Mouse (Mus musculus) MEL-GATA-1-ER (cell line): ENCODE data around the gene Snd1.

Source experiments
- DNase-seq: peaks from one replicate; pipeline ENCODE4 v3.0.0-alpha.2; 2012; ENCODE audit warnings: low read depth; ENCODE audit errors: extremely low read depth

Snd1 gene

DNA sequence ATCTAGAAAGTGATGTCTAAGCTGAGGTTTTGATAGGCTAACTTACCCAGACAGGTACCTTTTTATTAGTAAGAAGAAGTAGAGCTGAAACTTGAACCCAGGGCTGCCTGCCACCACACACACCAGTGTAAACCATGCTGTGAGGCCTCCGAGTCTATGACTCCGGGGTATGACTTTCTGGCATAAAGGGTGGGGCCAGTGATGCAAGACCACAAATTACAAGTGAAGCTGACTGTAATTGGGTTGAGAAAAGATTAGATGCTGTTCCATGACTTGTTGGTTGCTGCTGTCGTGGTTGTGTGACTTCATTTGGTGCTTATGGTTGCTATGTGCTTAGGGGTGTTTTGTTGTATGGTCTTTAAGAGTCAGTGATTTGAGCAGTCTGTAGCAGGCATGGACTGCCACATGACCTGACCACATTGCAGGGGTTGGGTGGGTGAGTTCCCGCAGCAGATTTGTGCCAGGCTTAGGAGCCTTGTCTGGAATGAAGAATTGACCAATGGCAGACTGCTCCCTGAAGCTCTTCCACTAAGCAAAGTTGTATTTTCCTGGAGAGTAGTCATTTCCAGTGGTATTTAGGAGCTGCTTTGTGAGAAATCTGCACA lies 7.9 kb downstream of the Snd1 start:
- no peak for DNase-seq

DNA sequence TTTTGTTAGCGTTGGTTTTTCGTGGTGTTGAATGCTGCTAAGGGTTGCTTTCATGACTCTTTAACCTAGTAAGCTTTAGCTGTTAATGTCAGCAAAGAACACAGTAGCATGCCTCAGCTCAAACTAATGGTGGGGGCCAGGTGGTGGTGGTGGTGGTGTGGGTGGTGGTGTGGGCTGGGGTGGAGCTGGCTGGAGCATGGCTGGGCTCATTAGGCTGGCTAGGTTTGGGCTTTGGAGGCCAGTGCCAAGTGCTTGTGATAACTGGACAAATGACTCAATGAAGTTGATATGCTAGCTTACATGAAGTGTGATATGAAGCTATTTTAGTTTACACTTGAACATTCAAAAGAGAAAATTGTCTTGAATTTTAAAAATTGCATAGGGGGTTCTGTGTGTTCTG lies 11.1 kb downstream of the Snd1 start:
- no peak for DNase-seq

DNA sequence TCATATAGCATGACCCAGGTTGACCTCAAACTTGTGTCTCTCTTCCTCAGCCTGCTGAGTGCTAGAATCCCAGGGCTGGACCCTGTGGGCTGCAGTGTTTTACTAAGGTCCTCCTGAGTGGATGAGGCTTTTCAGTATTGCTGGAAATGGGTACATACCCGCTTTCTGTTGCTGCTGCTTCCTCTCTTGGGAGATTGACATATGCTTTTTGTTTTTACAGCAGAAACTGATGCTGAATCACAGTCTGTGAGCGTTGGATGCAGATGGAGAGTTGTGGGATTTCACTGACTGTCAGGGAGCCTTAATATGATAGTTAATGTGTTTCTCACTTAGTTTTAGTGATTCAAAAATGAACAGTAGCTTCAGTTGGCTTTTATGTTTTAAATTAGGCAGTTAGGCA lies 11.5 kb downstream of the Snd1 start:
- DNase-seq = no peak

DNA sequence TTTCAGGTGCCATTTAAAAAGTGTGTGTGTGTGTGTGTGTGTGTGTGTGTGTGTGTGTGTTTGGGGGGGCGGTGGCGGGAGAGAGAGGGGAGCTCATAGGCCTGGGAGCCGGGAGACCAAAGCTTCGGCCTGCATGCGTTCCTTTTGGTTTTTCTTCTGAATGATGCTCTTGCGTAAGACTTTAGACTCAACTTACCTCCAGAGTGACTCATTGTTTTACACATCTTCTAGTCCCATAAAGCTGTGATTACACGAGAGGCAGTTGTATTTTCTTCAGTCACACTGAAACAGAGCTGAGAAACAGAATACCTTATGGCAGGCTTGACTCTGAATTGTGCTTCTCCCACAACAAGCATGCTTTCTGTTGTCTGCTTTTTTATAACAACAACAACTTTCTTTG lies 12.0 kb downstream of the Snd1 start:
- no peak for DNase-seq

GRCm38 (mm10) chr6:28488204-28488851 lies 13.4 kb downstream of the Snd1 start:
- DNase-seq = no peak

- no peak for DNase-seq
Observed at GRCm38 (mm10) chr6:28490612-28491011, 15.7 kb downstream of the Snd1 start.

DNA sequence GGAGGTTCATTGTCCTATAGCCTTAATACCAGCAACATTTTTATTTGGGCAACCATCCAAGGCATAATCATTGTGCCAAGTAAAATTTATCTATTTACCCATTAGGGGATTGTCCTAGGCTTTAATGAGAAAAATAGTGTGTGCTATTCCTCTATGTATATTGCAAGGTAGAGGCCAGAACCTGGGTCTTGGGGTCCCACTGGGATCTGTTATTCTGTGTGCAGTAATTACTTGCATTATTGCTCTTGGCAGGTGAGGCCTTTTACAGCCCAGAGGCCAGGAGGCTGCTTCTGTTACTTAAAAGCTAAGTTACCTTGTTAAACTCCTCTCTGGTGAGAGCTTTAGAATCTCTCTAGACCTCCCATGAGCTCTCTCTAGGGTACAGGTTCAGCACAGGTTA lies 16.3 kb downstream of the Snd1 start:
- DNase-seq = no peak

DNA sequence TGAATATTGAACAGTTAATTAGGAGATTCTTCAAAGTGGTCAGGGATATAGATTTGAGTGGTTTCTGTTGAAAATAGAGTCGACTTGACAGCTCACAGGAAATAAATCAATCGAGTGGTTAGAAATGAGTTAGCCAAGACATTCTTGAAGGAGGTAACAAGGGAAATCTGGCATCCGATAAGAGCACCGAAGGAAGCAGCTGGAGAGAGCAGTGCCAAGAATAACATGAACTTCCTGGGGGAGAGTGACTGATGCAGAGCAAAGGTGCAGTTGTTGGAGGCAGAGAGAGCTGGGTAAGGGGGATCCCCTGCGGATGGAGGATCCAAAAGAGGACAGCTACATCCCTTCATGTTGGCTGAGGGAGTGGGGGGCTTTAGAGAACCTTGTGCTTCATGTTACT lies 22.9 kb downstream of the Snd1 start:
- DNase-seq = peak; percentile 57

- no peak for DNase-seq
Observed at GRCm38 (mm10) chr6:28502576-28502975, 27.6 kb downstream of the Snd1 start.

DNA sequence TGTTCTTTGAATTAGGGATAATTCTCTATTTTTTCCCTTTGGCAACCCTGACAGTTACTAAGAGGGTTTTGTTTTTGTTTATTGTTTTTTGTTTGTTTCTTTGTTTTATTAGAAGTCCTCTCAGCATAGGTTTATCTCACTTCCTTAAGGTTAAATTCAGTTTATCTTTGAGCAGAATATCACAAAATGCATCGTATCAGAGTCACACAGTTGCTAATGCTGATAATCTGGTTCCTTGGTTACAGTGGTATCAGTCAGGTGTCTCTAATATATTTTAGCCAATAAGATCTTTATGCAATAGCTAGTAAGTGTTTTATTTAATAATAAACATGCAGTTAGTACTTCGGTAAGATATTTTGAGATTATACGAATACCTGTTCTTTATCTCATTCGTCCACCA lies 28.2 kb downstream of the Snd1 start:
- DNase-seq = no peak

- no peak for DNase-seq
Observed at GRCm38 (mm10) chr6:28504611-28505010, 29.7 kb downstream of the Snd1 start.

GRCm38 (mm10) chr6:28507759-28508158 lies 32.8 kb downstream of the Snd1 start:
- no peak for DNase-seq

DNA sequence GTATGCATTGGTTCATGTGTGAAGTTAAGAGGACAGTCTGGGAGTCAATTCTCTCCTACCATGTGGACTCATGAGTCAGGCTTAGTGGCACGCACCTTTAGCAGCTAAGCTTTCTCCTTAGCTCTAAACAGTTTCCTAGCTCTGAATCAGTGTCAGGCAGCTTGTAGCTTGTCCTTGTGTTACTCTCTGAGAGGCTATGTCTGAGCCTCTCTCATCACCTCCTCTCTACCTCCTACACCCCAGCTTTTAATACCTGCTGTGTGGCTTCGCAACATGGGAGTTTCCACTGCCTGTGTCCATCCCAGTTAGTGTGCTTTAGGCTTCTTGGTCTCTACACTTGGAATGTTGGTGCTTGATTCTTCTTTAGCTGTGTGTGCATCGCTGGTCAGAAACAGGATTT lies 39.3 kb downstream of the Snd1 start:
- DNase-seq = no peak

GRCm38 (mm10) chr6:28514830-28515350 lies 40.0 kb downstream of the Snd1 start:
- no peak for DNase-seq

GRCm38 (mm10) chr6:28516618-28517017 lies 41.7 kb downstream of the Snd1 start:
- no peak for DNase-seq

DNA sequence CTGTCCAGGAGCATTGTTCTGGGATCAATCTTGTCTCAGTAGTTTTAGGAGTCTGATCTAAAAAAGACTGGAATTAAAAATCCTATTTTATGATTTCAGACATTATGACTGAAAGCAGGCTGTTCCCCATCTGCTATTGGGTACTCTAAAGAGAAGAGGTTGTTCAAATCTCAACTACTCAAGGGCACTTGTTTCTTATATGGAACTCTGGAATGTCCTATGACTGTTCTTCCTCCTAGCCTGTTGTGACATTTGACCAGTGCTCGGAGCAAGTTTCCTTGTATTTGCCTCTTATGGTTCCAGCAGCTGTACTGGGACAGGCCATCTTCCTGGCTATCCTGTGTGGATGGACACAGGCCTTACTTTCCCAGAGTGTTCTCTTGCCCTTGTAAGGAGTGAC lies 42.1 kb downstream of the Snd1 start:
- no peak for DNase-seq

GRCm38 (mm10) chr6:28519426-28519825 lies 44.5 kb downstream of the Snd1 start:
- DNase-seq = no peak

DNA sequence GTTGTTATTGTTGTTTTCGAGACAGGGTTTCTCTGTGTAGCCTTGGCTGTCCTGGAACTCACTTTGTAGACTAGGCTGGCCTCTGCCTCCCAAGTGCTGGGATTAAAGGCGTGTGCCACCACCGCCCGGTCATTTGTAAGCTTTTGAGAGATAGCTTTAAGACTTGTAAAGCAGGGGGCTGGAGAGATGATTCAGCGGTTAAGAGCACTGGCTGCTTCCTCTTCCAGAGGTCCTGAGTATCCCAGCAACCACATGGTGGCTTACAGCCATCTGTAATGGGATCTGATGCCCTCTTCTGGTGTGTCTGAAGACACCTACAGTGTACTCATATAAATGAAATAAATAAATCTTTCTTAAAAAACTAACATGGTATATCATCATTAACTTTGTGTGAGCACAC lies 45.8 kb downstream of the Snd1 start:
- DNase-seq = peak; percentile 60

GRCm38 (mm10) chr6:28521416-28521815 lies 46.5 kb downstream of the Snd1 start:
- DNase-seq = peak; percentile 12

DNA sequence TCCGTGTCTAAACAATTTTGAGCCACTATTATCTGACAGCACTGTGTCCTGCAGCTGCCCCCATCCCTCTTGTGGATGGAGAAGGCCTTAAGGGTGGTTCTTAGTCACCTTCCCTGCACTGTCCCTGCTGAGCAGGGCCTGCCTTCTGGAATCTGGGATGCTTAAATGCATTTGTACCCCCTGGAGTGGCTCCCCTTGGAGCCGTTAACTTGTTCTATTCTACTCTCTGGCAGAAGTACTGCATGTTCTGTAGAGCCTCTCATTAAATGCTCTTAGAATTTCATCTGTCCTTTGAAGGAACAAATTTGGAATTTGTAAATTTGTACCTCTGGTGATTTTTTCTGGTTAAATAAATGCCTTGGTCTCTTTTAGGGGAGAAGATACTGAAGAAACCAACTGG lies 50.6 kb downstream of the Snd1 start:
- no peak for DNase-seq

- DNase-seq = no peak
Observed at GRCm38 (mm10) chr6:28527459-28527858, 52.5 kb downstream of the Snd1 start.

DNA sequence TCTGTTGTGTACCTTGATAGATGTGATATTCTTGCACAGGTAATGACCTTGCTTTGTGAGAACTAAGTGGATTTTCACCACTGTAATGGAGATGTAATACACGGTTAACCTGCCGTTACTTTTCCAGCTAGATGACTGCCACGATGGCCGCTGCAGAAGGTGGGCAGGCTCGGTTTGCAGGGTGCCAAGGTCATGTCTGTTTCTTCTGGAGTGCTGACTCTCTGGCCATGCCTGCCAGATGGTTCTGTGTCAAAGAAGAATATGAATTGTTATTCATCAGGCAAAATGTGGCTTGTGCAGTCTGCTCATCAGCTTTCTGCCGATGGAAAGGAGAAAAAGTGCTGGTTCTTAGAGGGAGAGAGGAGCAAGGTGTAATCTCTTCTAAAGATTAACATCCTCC lies 53.3 kb downstream of the Snd1 start:
- DNase-seq = no peak

DNA sequence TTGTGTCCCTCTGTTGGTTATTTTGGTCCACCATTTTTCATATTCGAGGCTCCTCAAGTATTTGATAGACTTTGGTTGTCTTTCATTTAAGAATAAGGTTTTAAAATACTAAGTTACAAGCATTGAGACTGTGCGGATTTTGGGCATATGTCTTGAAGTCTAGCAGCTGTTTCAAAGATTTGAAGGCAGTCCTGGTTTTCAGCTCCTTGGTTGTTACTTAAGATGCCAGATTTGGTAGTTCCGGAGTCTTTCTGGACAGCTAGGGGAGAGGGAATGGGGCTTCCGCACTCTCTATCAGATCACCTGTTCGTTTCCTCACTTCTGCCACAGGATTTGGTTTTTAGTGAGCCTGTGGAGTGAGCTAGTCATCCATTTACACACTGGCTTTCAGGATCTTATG lies 61.5 kb downstream of the Snd1 start:
- DNase-seq = no peak
